Mouse (Mus musculus) gastrocnemius, postnatal 25 days (tissue): ENCODE measurements around the gene Col8a2. TPM values are rescaled to one million over a fixed set of nuclear protein-coding genes. Genes with fewer than 3 reads are reported as not detected.

Experiments
- DNase-seq: peaks from one replicate; pipeline ENCODE4 v3.0.0; 2022
- total RNA-seq, 2 experiments: library from RNA; stranded (reverse); gene quantifications; 1 replicate in 1 of 2; 2 replicates in 1 of 2; pipeline ENCODE4 v1.2.3; 2021

The Col8a2 gene
- total RNA-seq, 2 experiments from 2014 or later: 0.96 to 3.9 TPM

DNA sequence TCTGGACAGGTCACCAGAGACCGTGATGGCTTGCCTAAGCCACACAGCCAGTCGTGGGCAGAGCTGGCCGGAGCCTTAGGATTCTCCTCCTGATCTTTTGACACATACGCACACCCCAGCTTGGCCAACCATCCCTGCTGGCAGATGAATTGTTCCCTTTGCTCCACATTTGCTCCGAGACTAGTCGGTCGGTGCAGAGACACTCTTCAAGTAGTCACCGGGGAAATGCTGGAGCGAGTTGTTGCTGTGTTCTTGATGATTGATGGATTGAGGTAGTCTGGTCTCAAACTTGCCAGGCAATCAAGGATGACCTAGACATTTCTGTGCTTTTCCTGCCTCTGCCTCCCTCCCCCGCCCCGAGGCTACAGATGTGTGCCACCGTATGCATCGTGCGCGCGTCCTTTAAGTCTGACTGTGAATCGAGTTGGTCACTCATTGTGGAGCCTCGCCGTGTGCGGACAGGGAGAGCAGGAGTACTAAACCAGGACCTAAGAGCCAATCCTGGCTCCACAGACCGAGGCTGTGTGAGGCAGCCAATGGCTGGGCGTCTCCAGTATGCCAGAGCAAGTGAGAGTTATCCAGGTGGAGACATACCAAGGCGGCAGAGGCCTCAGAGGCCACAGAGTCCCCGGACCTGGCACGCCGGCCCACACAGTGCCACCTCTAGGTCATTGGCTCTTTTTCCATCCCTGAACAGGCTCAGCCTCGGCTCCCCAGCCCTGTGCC is 15.2 kb downstream of the Col8a2 start:
- no peak for DNase-seq

DNA sequence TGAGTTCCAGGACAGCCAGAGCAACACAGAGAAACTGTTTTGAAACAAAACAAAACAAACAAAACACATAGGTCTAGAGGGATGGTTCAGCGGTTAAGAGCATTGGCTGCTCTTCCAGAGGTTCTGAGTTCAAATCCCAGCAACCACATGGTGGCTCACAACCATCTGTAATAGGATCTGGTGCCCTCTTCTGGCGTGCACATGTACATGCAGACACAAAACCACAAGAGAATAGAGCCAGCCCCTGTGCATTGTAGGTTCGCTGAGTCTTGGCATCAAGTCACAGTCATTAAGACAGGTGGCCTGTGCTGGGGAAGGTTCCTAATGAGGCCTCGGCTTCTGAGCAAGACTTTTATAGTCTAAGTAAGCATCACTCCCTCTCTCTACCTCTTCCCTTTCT is 17.3 kb downstream of the Col8a2 start:
- DNase-seq: no peak

DNA sequence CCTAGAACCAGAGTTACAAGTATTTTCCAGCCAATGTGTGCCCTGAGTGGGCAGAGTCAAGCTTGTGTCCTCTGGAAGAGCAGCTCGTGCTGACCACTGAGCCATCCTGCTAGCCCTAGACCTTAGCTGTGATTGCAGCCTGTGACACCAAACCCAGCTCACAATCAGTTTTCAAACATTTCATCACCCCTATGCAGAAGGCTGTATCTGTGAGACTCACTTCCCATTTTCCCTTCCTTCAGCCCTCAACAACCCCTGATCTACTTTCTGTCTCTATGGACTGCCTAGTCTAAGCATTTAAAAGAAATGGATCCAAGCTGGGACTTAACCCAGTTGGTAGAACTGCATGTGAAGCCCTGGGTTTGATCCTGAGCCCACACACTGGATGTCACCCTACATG is 18.8 kb downstream of the Col8a2 start:
- no peak for DNase-seq

DNA sequence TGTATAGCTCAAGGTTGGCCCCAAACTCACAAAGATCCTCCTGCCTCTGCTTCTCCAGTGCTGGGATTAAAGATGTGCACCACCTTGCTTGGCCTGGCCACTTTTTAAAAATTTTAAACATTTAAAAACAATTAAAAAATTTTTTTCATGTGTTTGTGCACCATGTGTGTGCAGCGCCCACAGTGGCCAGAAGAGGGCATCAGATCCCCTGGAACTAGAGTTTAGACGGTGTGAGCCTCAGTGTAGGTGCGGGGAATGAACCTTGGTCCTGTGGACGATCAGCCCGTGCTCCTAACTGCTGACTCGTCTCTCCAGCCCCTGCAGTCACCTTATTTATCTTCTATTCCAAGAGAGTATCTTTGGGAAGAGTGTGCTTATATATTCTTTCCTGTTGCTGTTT is 19.5 kb downstream of the Col8a2 start:
- DNase-seq: no peak

DNA sequence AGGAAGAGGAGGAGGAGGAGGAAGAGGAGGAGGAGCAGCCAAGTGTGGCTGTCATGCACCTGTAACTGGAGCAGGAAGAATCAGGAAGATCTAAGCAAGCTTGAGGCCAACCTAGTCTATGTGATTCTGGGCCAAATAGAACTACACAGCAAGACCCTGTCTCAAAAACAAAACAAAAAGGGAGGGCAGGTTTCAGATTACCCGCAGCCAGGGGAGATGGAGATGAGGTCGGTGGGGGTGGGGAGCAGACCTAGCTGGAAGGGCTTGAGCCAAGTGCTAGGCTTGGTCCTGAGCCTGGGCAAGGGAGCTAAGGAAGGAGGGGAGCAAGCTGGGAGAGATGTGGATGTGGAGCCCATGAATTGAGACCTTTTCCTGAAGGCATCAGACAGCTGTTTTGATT is 20.2 kb downstream of the Col8a2 start:
- no peak for DNase-seq

DNA sequence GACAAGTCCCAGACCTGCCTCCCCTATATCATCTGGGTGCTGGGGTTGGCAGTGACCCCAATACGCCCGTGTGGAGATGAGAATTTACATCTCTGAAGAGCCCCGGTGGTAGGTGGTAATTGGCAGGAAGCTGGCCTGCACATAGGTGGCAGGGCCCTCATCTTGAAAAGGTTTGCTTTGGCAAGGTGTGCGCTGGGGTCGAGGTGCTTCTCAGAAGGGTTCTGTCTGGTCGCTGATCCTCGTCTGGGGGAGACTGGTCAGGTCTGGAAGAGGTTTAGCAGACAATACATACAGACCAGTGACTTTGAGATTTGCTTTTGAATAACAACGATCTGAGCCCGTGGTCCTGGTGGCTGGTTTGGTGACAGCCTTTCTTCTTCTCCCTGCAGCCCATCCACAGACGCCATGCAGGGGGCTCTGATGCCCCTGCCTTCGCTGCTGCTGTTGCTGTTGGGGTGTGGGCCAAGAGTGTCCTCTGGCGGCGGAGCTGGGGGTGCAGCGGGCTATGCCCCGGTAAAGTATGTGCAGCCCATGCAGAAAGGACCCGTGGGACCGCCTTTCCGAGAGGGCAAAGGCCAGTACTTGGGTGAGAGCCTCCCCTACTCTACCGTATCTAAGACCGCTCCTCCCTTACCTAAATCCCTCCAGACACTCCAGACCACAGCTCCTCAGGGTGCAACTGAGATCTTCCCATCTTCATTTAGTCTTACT is 22.8 kb downstream of the Col8a2 start:
- DNase-seq: no peak

DNA sequence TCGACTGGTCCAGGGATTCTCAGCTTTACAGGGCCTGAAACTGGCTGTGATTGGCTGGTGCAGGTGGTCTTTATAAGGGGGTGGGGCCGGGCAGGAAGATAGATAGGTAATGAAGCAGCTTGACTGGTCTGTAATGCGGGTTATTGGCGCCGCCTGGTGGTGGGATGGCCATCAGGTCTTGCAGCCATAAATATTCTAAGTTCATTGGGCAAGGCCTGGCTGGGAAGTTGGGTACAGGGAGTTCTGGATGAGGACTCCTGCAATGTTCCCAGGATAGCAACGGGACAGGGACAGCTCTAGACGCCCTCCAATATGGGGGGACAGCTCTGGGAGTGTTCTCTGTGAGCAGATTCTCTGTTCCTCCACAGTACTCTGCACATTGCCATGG is 23.3 kb downstream of the Col8a2 start:
- DNase-seq: peak; percentile 84

DNA sequence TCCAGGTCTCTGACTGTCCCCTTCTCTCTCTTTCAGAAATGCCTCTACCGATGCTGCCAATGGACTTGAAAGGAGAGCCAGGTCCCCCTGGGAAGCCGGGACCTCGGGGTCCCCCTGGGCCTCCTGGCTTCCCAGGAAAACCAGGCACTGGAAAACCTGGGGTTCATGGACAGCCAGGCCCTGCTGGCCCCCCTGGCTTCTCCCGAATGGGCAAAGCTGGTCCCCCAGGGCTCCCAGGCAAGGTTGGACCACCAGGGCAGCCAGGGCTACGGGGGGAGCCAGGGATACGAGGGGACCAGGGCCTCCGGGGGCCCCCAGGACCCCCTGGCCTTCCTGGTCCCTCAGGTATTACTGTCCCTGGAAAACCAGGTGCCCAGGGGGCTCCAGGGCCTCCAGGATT is 23.8 kb downstream of the Col8a2 start:
- DNase-seq: no peak

DNA sequence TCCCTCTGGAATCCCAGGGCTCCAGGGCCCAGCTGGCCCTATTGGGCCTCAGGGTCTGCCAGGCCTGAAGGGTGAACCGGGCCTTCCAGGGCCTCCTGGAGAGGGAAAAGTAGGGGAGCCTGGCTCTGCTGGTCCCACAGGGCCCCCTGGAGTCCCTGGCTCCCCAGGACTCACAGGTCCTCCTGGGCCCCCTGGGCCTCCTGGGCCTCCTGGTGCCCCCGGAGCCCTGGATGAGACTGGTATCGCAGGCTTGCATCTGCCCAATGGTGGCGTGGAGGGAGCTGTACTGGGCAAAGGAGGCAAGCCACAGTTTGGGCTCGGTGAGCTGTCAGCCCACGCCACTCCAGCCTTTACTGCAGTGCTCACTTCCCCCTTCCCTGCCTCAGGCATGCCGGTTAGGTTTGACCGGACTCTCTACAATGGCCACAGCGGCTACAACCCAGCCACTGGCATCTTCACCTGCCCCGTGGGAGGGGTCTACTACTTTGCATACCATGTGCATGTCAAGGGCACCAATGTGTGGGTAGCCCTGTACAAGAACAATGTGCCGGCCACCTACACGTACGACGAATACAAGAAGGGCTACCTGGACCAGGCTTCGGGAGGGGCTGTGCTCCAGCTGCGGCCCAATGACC is 25.1 kb downstream of the Col8a2 start:
- no peak for DNase-seq

DNA sequence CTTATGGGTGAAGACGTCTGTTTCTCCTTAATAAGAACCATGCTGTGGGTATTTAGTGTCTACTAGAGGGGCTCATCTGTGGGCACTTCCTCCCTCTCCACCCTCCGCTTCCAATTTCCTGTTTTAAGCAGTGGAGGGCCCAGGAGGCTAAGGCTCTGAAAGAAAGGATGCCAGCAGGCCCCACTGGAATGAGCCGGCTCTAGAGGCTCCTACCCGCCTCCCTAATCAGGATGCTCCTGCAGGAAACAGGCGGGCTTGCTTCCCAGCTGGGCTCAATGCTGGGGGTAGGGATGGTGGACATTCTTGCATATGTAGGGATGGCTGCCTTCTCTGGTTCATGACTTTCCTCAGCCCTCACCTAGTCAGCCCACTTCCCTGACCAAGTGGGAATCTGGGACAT is 26.6 kb downstream of the Col8a2 start:
- DNase-seq: no peak

DNA sequence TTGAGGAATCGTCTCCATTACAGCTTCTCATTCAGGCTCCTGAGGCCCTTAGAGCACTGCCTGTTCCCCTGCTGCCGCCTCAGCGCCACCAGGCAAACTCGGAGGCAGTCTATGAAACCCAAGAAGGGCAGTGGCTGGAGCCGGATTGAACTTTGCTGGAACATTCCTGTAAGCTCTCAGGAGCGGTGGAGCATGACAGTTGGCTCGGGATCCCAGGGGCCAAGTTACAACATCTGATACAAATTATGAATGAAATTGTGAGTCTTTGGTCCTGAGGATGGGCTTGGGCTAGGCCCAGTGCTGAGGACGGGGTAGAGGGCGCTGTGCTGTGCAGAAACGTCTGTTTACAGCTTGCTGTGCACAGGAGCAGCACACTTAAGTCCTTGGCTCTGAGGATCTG is 27.8 kb downstream of the Col8a2 start:
- DNase-seq: peak; percentile 79

DNA sequence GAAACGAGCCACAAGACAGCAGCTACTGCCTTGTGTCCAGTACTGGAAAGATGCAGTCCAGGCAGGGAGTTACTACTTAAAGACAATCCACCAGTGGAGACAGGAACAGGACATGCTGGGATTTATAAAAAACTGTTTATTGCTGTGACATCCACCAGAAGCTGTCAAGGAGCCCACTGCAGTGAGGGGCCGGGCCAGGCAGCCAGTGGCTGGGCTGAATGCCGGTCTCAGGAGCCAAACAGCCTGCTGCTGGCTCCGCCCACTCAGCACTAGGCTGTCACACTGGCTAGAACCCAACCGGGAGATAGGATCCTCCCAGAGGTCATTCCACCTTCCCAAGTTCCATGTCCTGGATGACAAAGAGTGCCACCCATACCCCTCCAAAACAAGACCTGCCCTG is 29.3 kb downstream of the Col8a2 start:
- no peak for DNase-seq

DNA sequence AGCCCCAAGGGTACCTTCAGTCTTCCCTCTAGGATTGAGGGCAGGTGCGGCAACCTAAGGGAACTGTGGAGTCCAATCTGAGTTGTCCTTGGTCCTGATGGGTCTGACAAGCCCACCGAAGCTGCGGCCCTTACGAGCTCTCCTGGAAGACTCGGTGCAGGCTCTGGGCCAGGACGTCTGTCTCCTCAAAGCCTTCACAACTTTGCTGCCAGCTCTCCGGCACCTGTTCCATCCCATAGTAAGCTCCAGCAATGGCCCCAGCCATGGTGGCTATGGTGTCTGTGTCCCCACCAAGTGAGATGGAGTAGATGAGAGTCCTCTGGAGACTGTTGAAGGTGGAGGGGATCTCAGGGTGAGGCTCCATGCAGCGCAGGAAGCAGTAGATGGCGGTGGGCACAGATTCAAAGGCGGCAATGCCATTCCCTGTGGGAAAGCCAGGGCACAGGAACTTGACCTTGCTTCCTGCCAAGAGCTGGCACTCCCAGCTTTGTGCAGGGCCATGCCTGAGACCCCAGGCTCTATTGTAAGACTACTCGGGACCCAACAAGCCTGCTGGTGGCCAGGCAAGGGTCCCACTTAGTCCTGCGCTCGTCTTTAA is 29.9 kb downstream of the Col8a2 start:
- no peak for DNase-seq

DNA sequence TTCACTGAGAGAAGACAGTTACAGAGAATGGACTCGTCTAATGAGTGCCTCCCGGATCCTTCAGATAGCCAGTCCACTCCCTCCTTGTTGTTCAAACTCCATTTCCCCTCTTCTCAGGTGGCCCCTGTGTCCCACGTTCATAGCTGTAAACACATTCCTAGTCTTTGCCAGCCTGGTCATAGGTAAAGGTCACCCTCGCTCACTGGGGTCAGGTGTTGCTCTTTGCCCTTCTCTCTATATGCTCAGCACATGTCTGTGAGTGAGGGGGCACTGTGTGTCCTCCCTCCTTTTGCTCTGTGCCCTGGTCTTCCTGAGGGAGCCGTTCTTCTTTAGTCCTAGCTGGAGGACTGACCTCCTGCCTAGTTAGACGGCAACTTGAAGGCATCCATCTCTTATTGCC is 33.2 kb downstream of the Col8a2 start:
- DNase-seq: no peak

DNA sequence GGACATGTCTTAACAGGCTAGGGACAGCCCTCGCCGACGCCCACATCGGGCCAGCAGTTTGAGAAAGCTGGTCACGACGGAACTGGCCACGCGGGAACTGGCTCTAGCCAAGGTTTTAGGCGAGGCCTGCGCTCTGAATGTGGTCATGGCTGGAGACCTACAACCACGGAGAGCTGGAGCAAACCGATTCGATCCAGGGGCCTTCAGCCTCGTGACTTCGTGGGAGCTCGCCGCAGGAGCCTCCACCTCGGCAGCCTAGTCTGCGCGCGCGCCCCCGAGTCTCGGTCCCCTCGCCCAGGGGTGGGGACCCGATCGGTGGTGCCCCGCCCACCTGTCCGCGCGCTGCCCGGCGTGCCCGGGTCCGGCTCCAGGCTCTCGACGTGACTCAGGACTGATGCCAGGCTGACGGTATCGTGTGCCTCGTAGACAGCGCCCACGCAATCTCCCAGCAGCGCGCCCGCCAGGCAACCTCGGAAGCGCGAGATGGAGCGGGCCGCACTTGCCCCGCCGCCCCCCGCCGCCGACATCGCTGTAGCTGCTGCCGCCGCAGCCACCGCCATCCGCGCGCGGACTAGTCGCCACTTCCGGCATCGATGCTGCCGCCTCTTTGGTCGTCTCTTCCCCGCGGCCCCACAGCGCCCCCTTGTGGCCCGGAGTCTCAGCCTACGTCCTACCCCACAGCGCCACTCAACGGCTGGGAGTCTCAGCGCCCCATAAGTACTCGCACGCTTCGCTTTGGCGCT is 34.7 kb downstream of the Col8a2 start, which contains the start of gene Adprhl2:
Gene Adprhl2, minus strand, starts transcription at position 593 of the 743 bp plus-strand sequence.
- peak; percentile 94 for DNase-seq

DNA sequence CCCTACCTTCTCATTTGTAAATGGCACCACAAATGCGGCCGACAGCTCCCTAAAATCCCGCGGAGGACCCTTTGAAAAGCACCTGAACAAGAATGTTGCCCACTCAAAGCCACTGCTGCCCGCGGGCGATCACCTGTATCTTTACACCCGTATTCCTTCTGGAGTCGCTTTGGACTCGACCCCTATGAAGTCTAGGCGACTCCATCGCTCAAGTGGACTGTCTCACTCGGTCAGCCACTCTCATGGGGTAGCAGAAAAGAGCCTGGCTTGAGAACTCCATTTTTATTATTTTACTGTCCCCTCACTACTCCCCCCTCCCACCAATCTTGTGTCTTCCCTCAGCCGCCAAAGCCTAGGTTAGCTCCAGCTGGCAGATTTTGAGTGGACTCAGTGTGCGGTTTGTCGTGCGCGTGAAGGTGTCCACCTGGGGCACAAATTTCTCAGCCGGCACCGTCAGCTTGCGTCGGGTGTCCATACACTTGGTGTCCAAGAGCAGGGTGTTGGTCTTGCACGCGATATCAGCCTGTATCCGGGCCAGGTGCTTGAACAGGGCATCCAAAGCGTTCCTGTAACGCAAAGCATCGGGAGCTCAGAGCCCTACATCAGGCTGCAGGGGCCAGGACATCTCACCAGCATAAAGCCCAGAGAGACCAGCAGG is 35.4 kb downstream of the Col8a2 start:
- DNase-seq: peak; percentile 9

DNA sequence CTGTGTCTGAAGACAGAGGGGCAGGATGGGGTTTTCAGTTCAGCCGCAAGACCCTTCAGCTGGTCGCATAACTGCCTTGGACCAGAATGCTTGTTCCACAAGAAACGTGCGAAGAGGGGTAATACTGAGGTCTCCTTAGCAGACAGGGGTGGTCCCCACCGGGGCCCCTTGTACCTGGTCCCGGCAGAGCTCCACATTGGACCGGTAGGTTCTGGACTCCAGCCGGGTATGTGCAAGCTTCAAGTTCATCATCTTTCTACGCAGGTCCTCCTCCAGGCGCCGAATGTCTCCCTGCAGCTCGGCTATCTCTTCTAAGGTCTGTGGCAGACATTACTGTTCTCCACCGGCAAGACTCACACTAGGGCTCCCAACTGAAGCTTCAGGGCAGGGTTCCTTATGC is 36.1 kb downstream of the Col8a2 start:
- no peak for DNase-seq

DNA sequence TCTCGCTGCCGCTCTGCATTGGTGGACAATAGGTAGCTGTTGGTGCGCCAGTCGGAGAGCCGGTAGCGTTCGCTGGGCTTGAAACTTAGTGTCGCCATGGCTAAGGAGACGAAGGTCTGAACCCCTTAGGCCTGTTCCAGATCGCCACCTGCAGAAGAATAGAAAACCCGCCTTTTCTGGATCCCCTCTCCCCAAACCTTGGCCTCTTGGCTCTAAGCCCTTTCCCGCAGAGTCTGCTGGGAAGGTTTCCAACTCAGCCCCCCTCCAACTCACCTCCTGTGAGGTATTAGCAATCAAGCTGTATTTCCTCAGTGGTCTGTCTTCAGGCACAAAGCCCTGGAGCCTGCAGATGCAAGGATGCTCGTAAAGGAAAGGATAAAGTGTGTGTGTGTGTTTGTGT is 38.3 kb downstream of the Col8a2 start:
- no peak for DNase-seq

DNA sequence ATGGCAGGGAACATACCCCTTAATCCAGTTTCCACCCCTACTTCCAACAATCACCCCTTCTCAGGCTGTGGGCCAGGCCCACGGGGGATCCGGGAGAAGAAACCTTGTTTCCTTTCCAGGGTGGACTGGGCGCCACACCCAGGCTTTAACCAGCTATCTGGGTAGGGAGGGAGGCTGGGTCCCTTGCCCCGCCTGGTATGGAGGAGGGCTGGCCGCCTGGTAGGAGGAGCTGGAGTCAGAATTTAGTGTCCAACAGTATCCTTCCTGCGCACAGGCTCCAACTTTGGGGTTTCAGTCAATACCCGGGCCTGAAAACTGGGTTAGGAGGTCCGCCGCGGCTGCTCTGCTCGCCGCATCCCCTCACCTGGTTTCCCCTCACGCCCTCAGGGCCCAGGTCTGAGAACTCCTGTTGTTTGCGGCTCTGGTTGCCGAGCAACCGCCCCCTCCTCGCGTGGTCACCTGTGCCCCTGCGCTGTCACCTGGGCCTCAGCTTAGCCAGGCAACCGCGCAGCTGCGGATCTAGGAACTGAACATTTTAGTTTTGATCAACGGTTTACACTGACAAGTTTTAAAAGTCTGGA is 38.8 kb downstream of the Col8a2 start, which contains the start of gene Tekt2:
Gene Tekt2, minus strand, starts transcription at position 408 of the 581 bp plus-strand sequence.
- peak; percentile 42 for DNase-seq

DNA sequence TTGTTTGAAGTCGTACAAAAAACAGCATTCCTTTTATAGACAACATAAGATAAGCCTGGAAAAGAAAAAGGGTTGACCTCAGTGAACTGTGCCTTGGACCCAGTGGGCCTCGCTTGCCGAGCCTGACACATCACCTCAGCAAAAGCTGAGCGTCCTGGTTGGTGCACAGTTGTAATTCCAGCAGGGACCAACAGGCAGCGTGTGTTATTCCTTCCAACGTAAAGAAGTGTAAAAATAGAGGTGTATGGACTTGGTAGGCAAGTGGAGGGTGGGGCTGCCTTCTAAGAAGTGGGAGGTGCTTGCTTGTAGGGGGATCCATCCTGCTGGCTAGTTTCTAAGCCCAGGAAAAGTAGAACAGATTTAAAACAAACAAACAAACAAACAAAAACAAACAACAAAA is 39.4 kb downstream of the Col8a2 start:
- DNase-seq: no peak

DNA sequence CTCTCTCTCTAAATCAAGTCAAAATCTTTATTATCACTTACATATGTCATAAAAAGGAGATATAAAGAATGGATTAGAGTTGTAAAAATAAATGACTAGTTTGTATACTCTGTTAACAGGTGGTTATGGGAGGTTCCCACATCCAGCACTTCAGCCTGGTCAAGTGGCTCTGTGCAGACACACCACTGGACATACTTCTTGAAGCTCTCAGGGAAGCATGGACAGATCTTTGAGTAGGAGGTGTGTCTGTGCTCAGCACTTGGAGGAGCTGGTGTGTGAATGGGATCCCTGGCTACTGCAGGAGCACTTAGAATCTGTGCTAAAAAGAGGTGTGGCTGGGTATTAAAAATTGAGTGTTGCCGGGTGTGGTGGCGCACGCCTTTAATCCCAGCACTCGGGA is 43.7 kb downstream of the Col8a2 start:
- DNase-seq: no peak
